Mouse (Mus musculus): ENCODE data around the gene Psen2.

DNA sequence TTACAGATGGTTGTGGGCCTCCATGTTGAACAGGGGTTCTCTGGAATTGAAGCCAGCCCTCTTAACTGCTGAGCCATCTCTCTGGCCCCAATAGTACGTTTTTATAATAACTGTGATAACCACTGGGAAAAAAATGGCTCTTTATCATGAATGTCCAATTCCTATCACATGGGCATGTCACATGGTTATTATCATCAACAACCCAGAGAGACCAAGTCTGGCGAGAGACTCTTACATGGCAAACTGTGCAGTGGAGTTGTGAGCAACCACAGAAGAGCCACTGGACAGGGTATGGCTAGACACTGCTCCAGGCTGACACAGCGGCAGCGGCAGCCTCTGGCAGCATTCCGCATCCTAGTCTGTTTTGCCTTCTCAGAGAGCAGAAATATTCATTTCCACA lies 8.9 kb downstream of the Psen2 start:
- TF ChIP-seq CTCF (IDR thresholded peaks at IDR 0.05; ENCODE audit: borderline replicate concordance, control insufficient read depth, extremely low read depth, insufficient read depth, low read length, poor library complexity) (no peak), POLR2A (IDR thresholded peaks at IDR 0.05; ENCODE audit: control insufficient read depth, extremely low read depth, insufficient read depth, low read length, poor library complexity) (no peak)

Measured in thymus, adult 2 months (tissue).